Mouse (Mus musculus) hindbrain, embryonic 14.5 days (tissue): ENCODE measurements at regions not wholly inside any gene's neighbourhood (a gene's known extent, or its start where the extent isn't known, plus 50 kb on each side); places are given as distances from the start of the nearest gene placed in this dataset.
A peak's percentile ranks its signal among the peaks of the same experiment; 100 is the strongest.

Experiments used
- ATAC-seq: fragments of 200-750 bp; cut with Nextera tagmentation; 2 replicates; pipeline ENCODE4 v1.8.0; 2017; ENCODE audit warnings: moderate number of reproducible peaks, mild to moderate bottlenecking, moderate TSS enrichment, moderate library complexity; ENCODE audit not compliant: low FRiP score
- DNase-seq: peaks from one replicate; pipeline ENCODE4 v3.0.0-alpha.2; 2015; ENCODE audit warnings: low spot score
- H3K27ac ChIP-seq: fragments of 300-500 bp; sonication (generic); 2 replicates; pipeline ENCODE4 v1.5.1; 2014; ENCODE audit warnings: mild to moderate bottlenecking, moderate library complexity
- H3K27me3 ChIP-seq: fragments of 300-500 bp; sonication (generic); 2 replicates; pipeline ENCODE4 v1.6.1; 2014; ENCODE audit warnings: mild to moderate bottlenecking, low read length, mixed read lengths; ENCODE audit not compliant: control insufficient read depth, insufficient read depth
- H3K36me3 ChIP-seq: fragments of 300-500 bp; sonication (generic); replicated peaks from 2 replicates; pipeline ENCODE4 v1.6.1; 2014; ENCODE audit not compliant: control insufficient read depth, insufficient read depth
- H3K4me1 ChIP-seq: fragments of 300-500 bp; sonication (generic); replicated peaks from 2 replicates; pipeline ENCODE4 v1.6.1; 2014; ENCODE audit warnings: antibody characterized with exemption, low read length, mixed read lengths; ENCODE audit not compliant: control insufficient read depth, insufficient read depth
- H3K4me2 ChIP-seq: fragments of 300-500 bp; sonication (generic); replicated peaks from 2 replicates; pipeline ENCODE4 v1.6.1; 2014; ENCODE audit warnings: mild to moderate bottlenecking, moderate library complexity
- H3K4me3 ChIP-seq: fragments of 300-500 bp; sonication (generic); replicated peaks from 2 replicates; pipeline ENCODE4 v1.5.1; 2014; ENCODE audit warnings: mild to moderate bottlenecking, low read length
- H3K9ac ChIP-seq: fragments of 300-500 bp; sonication (generic); 2 replicates; pipeline ENCODE4 v1.6.1; 2014
- H3K9me3 ChIP-seq: fragments of 300-500 bp; sonication (generic); 2 replicates; pipeline ENCODE4 v1.6.1; 2016; ENCODE audit warnings: low read length; ENCODE audit not compliant: control insufficient read depth
- WGBS: fragments of 180-500 bp; shearing (Covaris S2); extraction: QIAGEN DNeasy Blood & Tissue Kit; methylation state at CpG from one replicate; pipeline ENCODE4 v1.1.7; 2014; 5-methylcytosine and 5-hydroxymethylcytosine counted together

GRCm38 (mm10) chr7:82970599-82970998 lies 103.5 kb downstream of the Mex3b start:
- DNase-seq (no peak), ATAC-seq (no peak)
- no peak overlapping the region for H3K9ac ChIP-seq
- H3K4me2 ChIP-seq: no peak overlapping the region
- H3K27me3 ChIP-seq: no peaks in the 10 kb centered on the region
- H3K4me1 ChIP-seq: no peaks in the 10 kb centered on the region
- H3K36me3 ChIP-seq: no peaks in the 10 kb centered on the region
- H3K27ac ChIP-seq: no peak overlapping the region
- no peak overlapping the region for H3K4me3 ChIP-seq
- WGBS: 93% methylated on average over 1 of the region's 1 CpGs
- 0 out of 2 replicates have a peak, but pooled peaks cover 4% of the 10 kb centered on the region for H3K9me3 ChIP-seq

GRCm38 (mm10) chr7:82971244-82971643 lies 104.1 kb downstream of the Mex3b start:
- H3K9ac ChIP-seq: no peak overlapping the region
- no peak for DNase-seq
- no peaks in the 10 kb centered on the region for H3K36me3 ChIP-seq
- no peaks in the 10 kb centered on the region for H3K4me1 ChIP-seq
- no peak overlapping the region for H3K4me3 ChIP-seq
- 0 out of 2 replicates have a peak, but pooled peaks cover 4% of the 10 kb centered on the region for H3K9me3 ChIP-seq
- H3K4me2 ChIP-seq: no peak overlapping the region
- H3K27ac ChIP-seq: no peak overlapping the region
- H3K27me3 ChIP-seq: no peaks in the 10 kb centered on the region
- WGBS: 96% methylated on average over 5 of the region's 5 CpGs
- no peak for ATAC-seq

GRCm38 (mm10) chr7:82972214-82973006 lies 105.3 kb downstream of the Mex3b start:
- no peak overlapping the region for H3K4me2 ChIP-seq
- H3K9ac ChIP-seq: no peak overlapping the region
- DNase-seq: no peak
- no peak overlapping the region for H3K4me3 ChIP-seq
- 0 out of 2 replicates have a peak, but pooled peaks cover 4% of the 10 kb centered on the region for H3K9me3 ChIP-seq
- no peaks in the 10 kb centered on the region for H3K4me1 ChIP-seq
- WGBS: 65% methylated on average over 12 of the region's 12 CpGs
- no peak overlapping the region for H3K27ac ChIP-seq
- no peaks in the 10 kb centered on the region for H3K27me3 ChIP-seq
- no peaks in the 10 kb centered on the region for H3K36me3 ChIP-seq
- no peak for ATAC-seq

GRCm38 (mm10) chr7:82990708-82991107 lies 123.6 kb downstream of the Mex3b start:
- Histone ChIP-seq H3K9me3 (no peaks in the 10 kb centered on the region), H3K4me2 (no peak overlapping the region), H3K27ac (no peak overlapping the region), H3K36me3 (no peaks in the 10 kb centered on the region), H3K9ac (no peak overlapping the region), H3K27me3 (no peaks in the 10 kb centered on the region), H3K4me3 (no peak overlapping the region), H3K4me1 (no peaks in the 10 kb centered on the region)
- DNase-seq (no peak), ATAC-seq (no peak)

- Histone ChIP-seq H3K36me3 (no peaks in the 10 kb centered on the region), H3K4me1 (no peaks in the 10 kb centered on the region), H3K9ac (no peak overlapping the region), H3K27me3 (no peaks in the 10 kb centered on the region), H3K9me3 (no peaks in the 10 kb centered on the region), H3K4me2 (no peak overlapping the region), H3K4me3 (no peak overlapping the region), H3K27ac (no peak overlapping the region)
- DNase-seq (no peak), ATAC-seq (no peak)
- 90% methylated on average over 5 of the region's 5 CpGs for WGBS
These were observed 126.0 kb downstream of the Mex3b start for GRCm38 (mm10) chr7:82993136-82993535.

GRCm38 (mm10) chr7:82998848-82999247 lies 131.7 kb downstream of the Mex3b start:
- DNase-seq (no peak), ATAC-seq (no peak)
- Histone ChIP-seq H3K27ac (no peak overlapping the region), H3K9ac (no peak overlapping the region), H3K9me3 (no peaks in the 10 kb centered on the region), H3K4me2 (no peak overlapping the region), H3K4me3 (no peak overlapping the region), H3K4me1 (no peaks in the 10 kb centered on the region), H3K36me3 (no peaks in the 10 kb centered on the region), H3K27me3 (no peaks in the 10 kb centered on the region)
- 88% methylated on average over 2 of the region's 2 CpGs for WGBS

GRCm38 (mm10) chr7:83007540-83007939 lies 140.4 kb downstream of the Mex3b start:
- no peak overlapping the region for H3K4me2 ChIP-seq
- no peak overlapping the region for H3K4me3 ChIP-seq
- 89% methylated on average over 4 of the region's 4 CpGs for WGBS
- H3K9me3 ChIP-seq: no peaks in the 10 kb centered on the region
- H3K4me1 ChIP-seq: no peaks in the 10 kb centered on the region
- H3K36me3 ChIP-seq: no peaks in the 10 kb centered on the region
- no peak for ATAC-seq
- no peak for DNase-seq
- H3K9ac ChIP-seq: no peak overlapping the region
- H3K27ac ChIP-seq: no peak overlapping the region
- no peaks in the 10 kb centered on the region for H3K27me3 ChIP-seq

GRCm38 (mm10) chr7:83012145-83012544 lies 145.0 kb downstream of the Mex3b start:
- Histone ChIP-seq H3K27ac (no peak overlapping the region), H3K36me3 (no peaks in the 10 kb centered on the region), H3K4me3 (no peak overlapping the region), H3K4me1 (peaks cover 11% of the 10 kb centered on the region), H3K27me3 (no peaks in the 10 kb centered on the region), H3K9me3 (no peaks in the 10 kb centered on the region), H3K9ac (no peak overlapping the region), H3K4me2 (no peak overlapping the region)
- ATAC-seq: no peak
- WGBS: 88% methylated on average over 2 of the region's 2 CpGs
- no peak for DNase-seq

- H3K27ac ChIP-seq: peak overlapping the region; percentile 66; the same call in 1 of the 2 replicates
- no peak for DNase-seq
These were observed 147.9 kb downstream of the Mex3b start for GRCm38 (mm10) chr7:83014725-83015690.

More at GRCm38 (mm10) chr7:83014725-83015690, 147.9 kb downstream of the Mex3b start:
- Histone ChIP-seq H3K36me3 (no peaks in the 10 kb centered on the region), H3K9me3 (no peaks in the 10 kb centered on the region), H3K27me3 (no peaks in the 10 kb centered on the region), H3K4me1 (peaks cover 11% of the 10 kb centered on the region), H3K9ac (peak overlapping the region; percentile 36; the same call in 1 of the 2 replicates), H3K4me2 (no peak overlapping the region), H3K4me3 (no peak overlapping the region)
- ATAC-seq: no peak
- 18% methylated on average over 7 of the region's 7 CpGs for WGBS
